Mouse (Mus musculus) MEL (cell line): ENCODE results near the gene Sgms1. TPM values are rescaled to one million over a fixed set of nuclear protein-coding genes. Genes with fewer than 3 reads are reported as not detected.
A peak's percentile ranks its signal among the peaks of the same experiment; 100 is the strongest.

Experiments used
- DNase-seq: peaks from one replicate; pipeline ENCODE4 v3.0.0; 2011; ENCODE audit warnings: low read depth, low spot score
- H3K27ac ChIP-seq: 2 replicates; pipeline ENCODE4 v1.5.1; 2012; ENCODE audit warnings: low read depth, mild to moderate bottlenecking, control low read depth, low read length, moderate library complexity; ENCODE audit not compliant: control insufficient read depth
- H3K27me3 ChIP-seq, 2 experiments: fragments of 150-350 bp in 1 of 2; sonication (generic) in 1 of 2; 2 replicates each; pipeline ENCODE4 v1.6.1; 2012; ENCODE audit warnings: low read length in 2 of 2, mild to moderate bottlenecking in 2 of 2, improper control_type of control experiment in 1 of 2, moderate library complexity in 1 of 2; ENCODE audit not compliant: insufficient read depth in 2 of 2, control insufficient read depth in 1 of 2
- H3K36me3 ChIP-seq, 2 experiments: 2 replicates each; pipeline ENCODE4 v1.6.1; 2012 to 2014; ENCODE audit warnings: low read length in 2 of 2, improper control_type of control experiment in 1 of 2, inconsistent platforms in 1 of 2, mild to moderate bottlenecking in 1 of 2; ENCODE audit not compliant: insufficient read depth in 2 of 2, control insufficient read depth in 1 of 2
- H3K4me1 ChIP-seq, 2 experiments: fragments of 150-350 bp in 1 of 2; sonication (generic) in 1 of 2; 2 replicates each; pipeline ENCODE4 v1.6.1; 2012; ENCODE audit warnings: low read length in 2 of 2, improper control_type of control experiment in 1 of 2, mild to moderate bottlenecking in 1 of 2; ENCODE audit not compliant: insufficient read depth in 2 of 2, control insufficient read depth in 1 of 2
- H3K4me3 ChIP-seq, 2 experiments: fragments of 150-350 bp in 1 of 2; sonication (generic) in 1 of 2; 2 replicates each; pipeline ENCODE4 v1.5.1; 2012; ENCODE audit warnings: low read depth in 2 of 2, low read length in 2 of 2, mild to moderate bottlenecking in 2 of 2, moderate library complexity in 2 of 2, control low read depth in 1 of 2, improper control_type of control experiment in 1 of 2; ENCODE audit not compliant: control insufficient read depth in 1 of 2, insufficient read depth in 1 of 2
- H3K79me2 ChIP-seq: 2 replicates; pipeline ENCODE4 v1.6.1; 2012; ENCODE audit warnings: mild to moderate bottlenecking, low read length, moderate library complexity; ENCODE audit not compliant: control insufficient read depth, poor library complexity, insufficient read depth
- H3K9ac ChIP-seq: 2 replicates; pipeline ENCODE4 v1.6.1; 2012; ENCODE audit warnings: low read depth, mild to moderate bottlenecking, control low read depth, low read length, moderate library complexity; ENCODE audit not compliant: control insufficient read depth, poor library complexity, severe bottlenecking
- H3K9me3 ChIP-seq: fragments of 150-350 bp; sonication (generic); replicated peaks from 2 replicates; pipeline ENCODE4 v1.6.1; 2012; ENCODE audit warnings: mild to moderate bottlenecking, low read length, improper control_type of control experiment, moderate library complexity; ENCODE audit not compliant: insufficient read depth
- BHLHE40 ChIP-seq: IDR thresholded peaks from 2 replicates; pipeline ENCODE4 v1.6.1; 2012; ENCODE audit warnings: low read depth, mild to moderate bottlenecking, inconsistent platforms, low read length, improper control_type of control experiment, borderline replicate concordance
- CTCF ChIP-seq, 3 experiments: IDR thresholded peaks in 2 of 3; conservative IDR thresholded peaks in 1 of 3; 2 replicates each; pipeline ENCODE4 v1.5.1; 2011 to 2012; ENCODE audit warnings: low read length in 3 of 3, low read depth in 2 of 3, mild to moderate bottlenecking in 2 of 3, improper control_type of control experiment in 1 of 3, inconsistent platforms in 1 of 3, mixed read lengths in 1 of 3, moderate library complexity in 1 of 3; ENCODE audit not compliant: control insufficient read depth in 1 of 3, insufficient read depth in 1 of 3, poor library complexity in 1 of 3, severe bottlenecking in 1 of 3
- E2F4 ChIP-seq: IDR thresholded peaks from 2 replicates; pipeline ENCODE4 v1.6.1; 2011; ENCODE audit warnings: low read depth, low read length, improper control_type of control experiment, borderline replicate concordance
- ELF1 ChIP-seq: IDR thresholded peaks from 2 replicates; pipeline ENCODE4 v1.6.1; 2014; ENCODE audit warnings: low read depth, mild to moderate bottlenecking, inconsistent platforms, low read length, improper control_type of control experiment, moderate library complexity
- ETS1 ChIP-seq: IDR thresholded peaks from 2 replicates; pipeline ENCODE4 v1.6.1; 2012; ENCODE audit warnings: low read depth, mild to moderate bottlenecking, inconsistent platforms, low read length, improper control_type of control experiment, moderate library complexity
- GABPA ChIP-seq: IDR thresholded peaks from 2 replicates; pipeline ENCODE4 v1.6.1; 2012; ENCODE audit warnings: low read depth, mild to moderate bottlenecking, inconsistent platforms, low read length, improper control_type of control experiment, moderate library complexity
- HCFC1 ChIP-seq: IDR thresholded peaks from 2 replicates; pipeline ENCODE4 v1.6.1; 2012; ENCODE audit warnings: low read depth, mild to moderate bottlenecking, inconsistent platforms, low read length, improper control_type of control experiment, moderate library complexity
- MAFK ChIP-seq: IDR thresholded peaks from 2 replicates; pipeline ENCODE4 v1.6.1; 2011; ENCODE audit warnings: low read depth, mild to moderate bottlenecking, low read length, improper control_type of control experiment, borderline replicate concordance
- MAZ ChIP-seq: IDR thresholded peaks from 2 replicates; pipeline ENCODE4 v1.6.1; 2012; ENCODE audit warnings: low read depth, mild to moderate bottlenecking, inconsistent platforms, low read length, improper control_type of control experiment
- MEF2A ChIP-seq: IDR thresholded peaks from 2 replicates; pipeline ENCODE4 v1.6.1; 2014; ENCODE audit warnings: low read depth, mild to moderate bottlenecking, inconsistent platforms, low read length, improper control_type of control experiment; ENCODE audit not compliant: poor library complexity, insufficient replicate concordance, severe bottlenecking; ENCODE audit errors: extremely low read depth
- MXI1 ChIP-seq: IDR thresholded peaks from 2 replicates; pipeline ENCODE4 v1.6.1; 2011; ENCODE audit warnings: mild to moderate bottlenecking, low read depth, low read length, improper control_type of control experiment
- MYB ChIP-seq: IDR thresholded peaks from 2 replicates; pipeline ENCODE4 v1.6.1; 2011; ENCODE audit warnings: mild to moderate bottlenecking, low read depth, low read length, improper control_type of control experiment
- MYC ChIP-seq: IDR thresholded peaks from 2 replicates; pipeline ENCODE4 v1.6.1; 2011; ENCODE audit warnings: low read depth, mild to moderate bottlenecking, low read length, improper control_type of control experiment, moderate library complexity
- NRF1 ChIP-seq: IDR thresholded peaks from 2 replicates; pipeline ENCODE4 v1.6.1; 2014; ENCODE audit warnings: low read depth, mild to moderate bottlenecking, inconsistent platforms, low read length, improper control_type of control experiment, moderate library complexity; ENCODE audit not compliant: poor library complexity, insufficient read depth, severe bottlenecking
- POLR2AphosphoS2 ChIP-seq: IDR thresholded peaks from 2 replicates; pipeline ENCODE4 v1.6.1; 2011; ENCODE audit warnings: low read length, improper control_type of control experiment
- POLR2AphosphoS5 ChIP-seq: IDR thresholded peaks from 2 replicates; pipeline ENCODE4 v1.6.1; 2012; ENCODE audit warnings: low read depth, borderline replicate concordance, mild to moderate bottlenecking, inconsistent platforms, low read length, moderate library complexity, mixed read lengths
- RAD21 ChIP-seq: IDR thresholded peaks from 2 replicates; pipeline ENCODE4 v1.6.1; 2011; ENCODE audit warnings: mild to moderate bottlenecking, low read depth, low read length, improper control_type of control experiment
- RCOR1 ChIP-seq: IDR thresholded peaks from 2 replicates; pipeline ENCODE4 v1.6.1; 2012; ENCODE audit warnings: low read depth, mild to moderate bottlenecking, inconsistent platforms, low read length, improper control_type of control experiment
- SIN3A ChIP-seq: IDR thresholded peaks from 2 replicates; pipeline ENCODE4 v1.6.1; 2012; ENCODE audit warnings: low read length, improper control_type of control experiment, inconsistent platforms
- SMC3 ChIP-seq: IDR thresholded peaks from 2 replicates; pipeline ENCODE4 v1.6.1; 2011; ENCODE audit warnings: low read depth, low read length, improper control_type of control experiment
- TCF12 ChIP-seq: IDR thresholded peaks from 2 replicates; pipeline ENCODE4 v1.6.1; 2014; ENCODE audit warnings: low read depth, mild to moderate bottlenecking, inconsistent platforms, low read length, improper control_type of control experiment, moderate library complexity
- ZC3H11A ChIP-seq: IDR thresholded peaks from 2 replicates; pipeline ENCODE4 v1.6.1; 2012; ENCODE audit warnings: low read depth, mild to moderate bottlenecking, inconsistent platforms, low read length, improper control_type of control experiment
- ZKSCAN1 ChIP-seq: IDR thresholded peaks from 2 replicates; pipeline ENCODE4 v1.6.1; 2012; ENCODE audit warnings: low read depth, mild to moderate bottlenecking, inconsistent platforms, low read length, improper control_type of control experiment, moderate library complexity
- polyA plus RNA-seq, 2 experiments: library from polyadenylated mRNA; stranded (reverse) in 1 of 2; unstranded in 1 of 2; fragments of >175 nt in 1 of 2; fragments of >200 nt in 1 of 2; gene quantifications; 2 replicates each; pipeline versions ENCODE4 v1.2.1 to v1.2.4; 2012; ENCODE audit warnings: low replicate concordance in 2 of 2, low read depth in 1 of 2; ENCODE audit not compliant: insufficient read length in 2 of 2, insufficient read depth in 1 of 2, missing spikeins in 1 of 2
- total RNA-seq: library from RNA; depleted of rRNA; stranded (reverse); fragments of 300-350 nt; gene quantifications from 2 replicates; pipeline ENCODE4 v1.2.3, GENCODE M21; 2012

Sgms1 gene
- total and polyA plus RNA-seq, 3 experiments: 16.3 to 18.5 TPM; not detected in 1

- Histone ChIP-seq H3K4me3 (no peak overlapping the region), H3K27ac (no peak overlapping the region), H3K4me1 (peaks cover 5 to 7% of the 10 kb centered on the region in 2 experiments), H3K27me3 (no peaks in the 10 kb centered on the region)
- no peak for TF ChIP-seq GABPA
- TF ChIP-seq NRF1: no peak
- no peak for TF ChIP-seq E2F4
- TF ChIP-seq ELF1: no peak
- no peak for TF ChIP-seq MAFK
- no peak for TF ChIP-seq SIN3A
- TF ChIP-seq RCOR1: no peak
- no peak for TF ChIP-seq ETS1
- no peak for TF ChIP-seq MXI1
- no peak for TF ChIP-seq ZC3H11A
- TF ChIP-seq MYC: no peak
- TF ChIP-seq BHLHE40: no peak
- TF ChIP-seq POLR2AphosphoS5: no peak
- TF ChIP-seq MAZ: no peak
- no peak for TF ChIP-seq MYB
- TF ChIP-seq MEF2A: no peak
- TF ChIP-seq POLR2AphosphoS2: no peak
- no peak for TF ChIP-seq RAD21
- TF ChIP-seq, all 39 proteins: peak for 0
- H3K36me3 ChIP-seq: peaks cover 0 to 8% of the 10 kb centered on the region in 2 experiments; a peak in 3 of 4 replicates
- DNase-seq: no peak
- H3K9me3 ChIP-seq: no peaks in the 10 kb centered on the region
- no peaks in the 10 kb centered on the region for H3K79me2 ChIP-seq
- H3K9ac ChIP-seq: no peak overlapping the region
Observed at GRCm38 (mm10) chr19:32322429-32323035, 67.0 kb downstream of the Sgms1 start.

GRCm38 (mm10) chr19:32320366-32320666, 69.2 kb downstream of the Sgms1 start:
- H3K9ac ChIP-seq: no peak overlapping the region
- peaks cover 0 to 26% of the 10 kb centered on the region in 2 experiments; a peak in 3 of 4 replicates for H3K36me3 ChIP-seq
- peak; percentile 54 for DNase-seq
- H3K4me1 ChIP-seq: peaks cover 21 to 22% of the 10 kb centered on the region in 2 experiments
- no peak overlapping the region for H3K27ac ChIP-seq
- H3K79me2 ChIP-seq: peaks cover under 1% of the 10 kb centered on the region; the same call in 1 of the 2 replicates
- no peaks in the 10 kb centered on the region for H3K9me3 ChIP-seq
- H3K27me3 ChIP-seq: no peaks in the 10 kb centered on the region
- no peak overlapping the region for H3K4me3 ChIP-seq
- TF ChIP-seq MYB: no peak
- TF ChIP-seq TCF12: no peak
- no peak for TF ChIP-seq GABPA
- TF ChIP-seq RAD21: peak; percentile 54
- TF ChIP-seq MYC: no peak
- TF ChIP-seq HCFC1: no peak
- peak; percentile 78 for TF ChIP-seq SMC3
- TF ChIP-seq ZC3H11A: peak; percentile 62
- TF ChIP-seq CTCF (IDR thresholded peaks at IDR 0.05 in 2 of 3, conservative IDR thresholded peaks at IDR 0.05 in 1 of 3; ENCODE audit: control insufficient read depth in 1 of 3, insufficient read depth in 1 of 3, low read depth in 2 of 3, low read length in 3 of 3, poor library complexity in 1 of 3, severe bottlenecking in 1 of 3): peak; percentile 49 to 66 (median 62)
- TF ChIP-seq ZKSCAN1: peak; percentile 98
